Mouse (Mus musculus): ENCODE data around the gene Tgfb2.

The Tgfb2 gene

DNA sequence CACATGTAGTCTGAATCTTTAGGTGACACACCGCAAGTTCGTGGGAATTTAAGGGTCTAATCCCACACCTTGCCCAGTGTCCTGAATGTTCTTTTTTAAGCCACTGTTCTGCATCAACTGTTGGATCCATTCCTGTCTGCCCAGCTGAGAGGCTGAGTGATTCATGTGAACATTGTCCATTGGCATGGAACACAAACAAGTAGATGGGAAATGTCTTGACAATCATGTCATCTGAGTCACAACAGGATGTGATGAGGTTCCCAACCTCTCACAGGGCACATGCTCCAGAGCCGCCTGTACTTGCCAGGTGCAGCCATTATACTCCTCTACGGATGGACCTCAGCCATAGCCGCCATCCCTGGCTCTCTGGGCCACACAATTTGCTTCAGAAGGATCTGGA is 101.7 kb downstream of the Tgfb2 start:
- H3K36me3 ChIP-seq (ENCODE audit: control insufficient read depth, insufficient read depth, low read length, poor library complexity, severe bottlenecking), result no peaks in the 10 kb centered on the region
- no peak for DNase-seq (ENCODE audit: low read depth, low spot score)
- no peaks in the 10 kb centered on the region for H3K27me3 ChIP-seq (ENCODE audit: control insufficient read depth, insufficient read depth, low read length, poor library complexity, severe bottlenecking)

DNA sequence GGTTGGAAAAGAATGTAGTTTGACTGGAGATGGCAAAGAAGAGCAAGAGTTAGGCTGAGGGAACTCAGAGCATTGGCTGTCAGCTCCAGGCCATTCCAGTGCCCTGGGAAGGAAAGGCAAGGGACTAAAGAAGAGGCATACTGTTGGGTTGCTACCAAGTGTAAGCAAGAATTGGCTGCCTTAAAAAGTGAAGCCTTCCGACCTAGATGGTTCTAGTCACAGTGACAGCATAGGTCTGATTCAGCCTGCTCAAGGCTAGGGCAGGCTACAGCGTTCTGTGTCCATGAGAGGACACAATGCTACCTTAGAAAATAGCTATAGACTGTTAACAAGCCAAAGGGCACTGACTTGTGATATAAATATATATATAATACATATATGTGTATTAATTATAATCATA is 117.6 kb downstream of the Tgfb2 start:
- DNase-seq (ENCODE audit: low read depth, low spot score), result no peak
- no peaks in the 10 kb centered on the region for H3K36me3 ChIP-seq (ENCODE audit: control insufficient read depth, insufficient read depth, low read length, poor library complexity, severe bottlenecking)
- no peaks in the 10 kb centered on the region for H3K27me3 ChIP-seq (ENCODE audit: control insufficient read depth, insufficient read depth, low read length, poor library complexity, severe bottlenecking)

DNA sequence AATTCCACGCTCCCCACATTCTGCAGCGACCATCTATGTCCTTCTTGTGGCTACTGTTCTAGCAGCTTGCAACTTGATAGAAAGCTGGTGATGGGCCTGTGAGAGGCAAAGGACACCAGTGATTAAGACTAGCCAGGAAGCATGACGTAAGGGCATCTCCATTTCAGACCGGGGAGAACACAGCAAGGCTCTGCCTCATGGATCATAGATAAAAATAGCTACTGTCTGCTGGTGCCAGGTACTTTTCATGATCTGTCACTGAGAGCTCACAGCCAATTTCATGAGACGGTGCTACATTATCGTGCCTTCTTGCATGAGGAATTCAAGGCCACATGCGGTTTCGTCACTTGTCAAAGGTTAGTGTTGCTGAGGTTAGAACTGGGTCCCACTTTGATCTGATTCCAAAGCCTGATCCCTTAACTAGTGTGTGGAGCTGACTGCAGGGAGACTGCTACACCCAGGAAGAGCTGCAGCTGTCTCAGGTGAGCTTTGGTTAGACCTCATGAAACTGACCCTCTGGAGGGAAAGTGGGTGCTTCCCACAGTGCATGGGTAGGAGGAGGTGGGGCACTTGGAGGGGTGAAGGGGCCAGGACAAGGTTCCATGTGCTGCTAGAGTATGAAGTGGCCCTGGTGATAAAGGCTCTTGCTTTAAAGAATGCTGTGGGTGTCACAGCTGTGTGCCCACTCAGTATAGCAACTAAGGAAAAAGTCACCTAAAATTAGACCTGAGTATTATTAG is 118.6 kb downstream of the Tgfb2 start:
- Histone ChIP-seq H3K36me3 (ENCODE audit: control insufficient read depth, insufficient read depth, low read length, poor library complexity, severe bottlenecking) (no peaks in the 10 kb centered on the region), H3K27me3 (ENCODE audit: control insufficient read depth, insufficient read depth, low read length, poor library complexity, severe bottlenecking) (no peaks in the 10 kb centered on the region)
- DNase-seq (ENCODE audit: low read depth, low spot score), result no peak

DNA sequence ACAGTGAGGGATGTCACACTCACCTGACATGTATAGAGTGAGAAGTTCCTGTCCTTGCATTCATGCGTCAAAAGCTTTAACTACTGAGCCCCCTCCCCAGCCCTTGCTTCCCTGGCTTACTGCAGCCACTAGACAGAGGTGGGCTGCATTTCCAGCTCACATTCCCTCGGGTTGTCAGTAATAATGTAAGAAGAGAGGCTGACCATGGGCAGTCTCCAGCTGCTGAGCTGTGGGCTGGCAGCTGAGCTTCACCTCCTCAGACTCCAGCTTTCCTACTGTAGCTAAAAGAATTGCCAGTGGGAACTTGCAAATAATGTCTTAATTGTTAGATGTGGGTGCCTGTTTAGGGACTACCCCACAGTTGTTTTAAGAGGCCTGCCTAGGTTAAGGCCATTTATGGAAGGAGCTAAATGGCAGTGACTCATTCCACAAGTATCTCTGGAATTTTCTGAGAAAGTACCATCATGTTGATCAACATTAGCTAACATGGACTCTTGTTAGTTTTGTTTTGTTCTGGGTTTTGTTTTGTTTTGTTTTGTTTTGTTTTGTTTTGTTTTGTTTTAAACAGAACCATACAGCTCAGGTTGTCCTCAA is 120.1 kb downstream of the Tgfb2 start:
- Histone ChIP-seq H3K36me3 (ENCODE audit: control insufficient read depth, insufficient read depth, low read length, poor library complexity, severe bottlenecking) (no peaks in the 10 kb centered on the region), H3K27me3 (ENCODE audit: control insufficient read depth, insufficient read depth, low read length, poor library complexity, severe bottlenecking) (no peaks in the 10 kb centered on the region)
- no peak for DNase-seq (ENCODE audit: low read depth, low spot score)

DNA sequence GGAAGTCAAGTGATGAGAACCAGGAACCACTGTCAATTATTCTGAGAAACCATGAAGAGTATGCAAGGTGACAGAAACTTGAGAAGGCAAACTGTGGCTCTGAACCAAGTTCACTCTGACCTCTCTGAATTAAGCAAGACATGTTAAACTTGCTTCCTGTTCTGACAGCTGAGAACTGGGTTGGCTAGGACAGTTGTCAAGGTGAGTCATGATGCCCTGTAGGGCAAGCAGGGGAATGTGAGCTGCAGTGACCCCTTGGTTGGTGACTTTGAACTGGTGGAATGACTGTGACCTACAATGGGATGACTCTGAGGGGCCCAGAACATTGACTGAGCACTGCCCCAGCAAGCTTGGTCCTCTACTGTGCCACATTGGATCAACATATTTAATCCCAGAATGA is 121.9 kb downstream of the Tgfb2 start:
- no peaks in the 10 kb centered on the region for H3K36me3 ChIP-seq (ENCODE audit: control insufficient read depth, insufficient read depth, low read length, poor library complexity, severe bottlenecking)
- DNase-seq (ENCODE audit: low read depth, low spot score), result no peak
- no peaks in the 10 kb centered on the region for H3K27me3 ChIP-seq (ENCODE audit: control insufficient read depth, insufficient read depth, low read length, poor library complexity, severe bottlenecking)

DNA sequence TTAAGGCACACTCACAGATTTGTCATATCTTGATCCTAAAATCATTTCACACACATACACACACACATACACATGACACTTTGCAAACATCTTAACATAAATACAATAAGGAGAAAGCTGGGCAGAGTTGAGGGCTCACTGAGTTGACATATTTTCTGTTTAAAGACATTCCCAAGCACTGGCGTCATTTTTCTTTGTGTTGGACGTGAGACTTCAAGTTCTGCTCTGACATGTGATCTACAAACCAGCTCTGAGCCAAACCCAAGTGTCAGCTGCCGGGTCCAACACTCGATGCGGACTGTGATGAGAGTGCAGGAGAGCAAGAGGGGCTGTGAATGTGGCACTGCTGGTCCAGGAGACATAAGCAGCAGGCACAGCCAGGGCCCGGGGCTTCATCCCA is 123.7 kb downstream of the Tgfb2 start:
- H3K36me3 ChIP-seq (ENCODE audit: control insufficient read depth, insufficient read depth, low read length, poor library complexity, severe bottlenecking), result no peaks in the 10 kb centered on the region
- H3K27me3 ChIP-seq (ENCODE audit: control insufficient read depth, insufficient read depth, low read length, poor library complexity, severe bottlenecking), result no peaks in the 10 kb centered on the region
- no peak for DNase-seq (ENCODE audit: low read depth, low spot score)

DNA sequence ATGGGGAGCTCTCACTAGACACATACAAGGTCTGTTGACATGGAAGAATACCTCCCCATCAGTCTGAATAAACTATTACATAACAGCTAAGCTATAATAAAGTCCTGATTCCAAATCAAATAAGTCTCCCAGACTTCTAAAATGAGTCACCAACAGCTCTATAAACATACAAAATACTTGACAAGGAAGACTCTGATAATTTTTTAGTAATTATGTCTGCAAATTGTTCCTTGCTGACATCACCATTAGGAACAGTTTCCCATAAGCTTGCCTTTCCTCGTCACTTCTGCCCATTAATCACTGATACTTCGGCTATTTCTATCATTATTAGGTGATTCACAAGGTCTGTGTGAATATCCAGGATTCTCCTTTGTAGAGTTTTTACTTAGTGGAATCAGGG is 124.1 kb downstream of the Tgfb2 start:
- H3K27me3 ChIP-seq (ENCODE audit: control insufficient read depth, insufficient read depth, low read length, poor library complexity, severe bottlenecking), result no peaks in the 10 kb centered on the region
- no peaks in the 10 kb centered on the region for H3K36me3 ChIP-seq (ENCODE audit: control insufficient read depth, insufficient read depth, low read length, poor library complexity, severe bottlenecking)
- no peak for DNase-seq (ENCODE audit: low read depth, low spot score)

DNA sequence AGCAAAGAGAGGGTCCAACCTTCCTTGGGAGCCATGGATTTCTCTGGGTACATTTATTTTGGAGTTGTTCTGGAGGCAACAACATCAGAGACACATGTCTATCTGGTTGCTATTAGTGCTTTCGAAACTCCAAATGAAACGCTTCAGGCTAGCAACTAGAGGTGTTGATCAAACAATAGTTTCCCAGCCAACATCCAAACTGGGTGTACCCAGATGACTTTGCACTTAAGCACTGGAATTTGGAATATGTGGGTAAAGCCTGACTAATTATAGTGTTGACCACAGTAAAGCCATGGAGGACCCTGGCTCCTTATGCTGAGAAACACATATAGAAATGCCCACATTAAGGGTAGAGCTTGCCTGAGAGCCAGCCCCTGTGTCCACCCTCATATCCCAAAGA is 124.7 kb downstream of the Tgfb2 start:
- Histone ChIP-seq H3K36me3 (ENCODE audit: control insufficient read depth, insufficient read depth, low read length, poor library complexity, severe bottlenecking) (no peaks in the 10 kb centered on the region), H3K27me3 (ENCODE audit: control insufficient read depth, insufficient read depth, low read length, poor library complexity, severe bottlenecking) (no peaks in the 10 kb centered on the region)
- DNase-seq (ENCODE audit: low read depth, low spot score), result no peak

DNA sequence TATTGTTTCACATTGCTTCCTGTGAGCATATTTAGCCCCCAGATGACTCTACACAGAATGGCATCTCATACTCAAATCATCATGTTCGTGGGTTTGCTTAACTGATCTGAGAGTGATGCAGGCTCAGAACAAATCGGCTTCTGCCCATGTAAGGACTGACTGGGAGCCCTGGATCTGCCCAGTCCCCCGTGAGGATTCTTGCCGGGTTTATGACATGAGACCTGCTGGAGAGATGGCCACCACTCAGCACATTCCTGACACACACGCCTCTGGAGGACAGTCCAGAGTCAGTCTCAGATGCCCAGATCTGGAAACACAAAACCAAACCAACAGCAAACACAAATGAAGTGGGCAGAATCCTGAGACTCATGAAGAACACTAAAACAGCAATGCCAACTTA is 128.5 kb downstream of the Tgfb2 start:
- H3K36me3 ChIP-seq (ENCODE audit: control insufficient read depth, insufficient read depth, low read length, poor library complexity, severe bottlenecking), result no peaks in the 10 kb centered on the region
- H3K27me3 ChIP-seq (ENCODE audit: control insufficient read depth, insufficient read depth, low read length, poor library complexity, severe bottlenecking), result no peaks in the 10 kb centered on the region
- DNase-seq (ENCODE audit: low read depth, low spot score), result no peak

DNA sequence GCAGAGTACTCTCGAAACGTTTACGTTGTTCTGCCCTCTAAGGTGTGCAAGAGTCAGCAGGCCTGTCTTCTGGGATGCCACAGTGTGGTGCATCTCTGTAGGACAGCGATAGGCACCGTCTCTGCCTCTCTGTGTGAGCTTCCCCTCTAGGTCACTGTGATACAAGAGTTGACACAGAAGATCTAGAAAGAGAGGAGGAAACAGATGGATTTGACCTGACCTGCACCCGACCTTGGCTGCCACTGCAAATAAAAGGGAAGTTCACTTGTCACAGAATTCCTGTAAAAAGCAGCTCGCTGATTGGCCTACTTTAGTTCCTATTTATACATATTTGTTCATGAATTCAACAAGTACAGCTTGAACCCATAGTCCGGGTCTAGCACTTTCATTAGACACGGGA is 130.2 kb downstream of the Tgfb2 start:
- H3K36me3 ChIP-seq (ENCODE audit: control insufficient read depth, insufficient read depth, low read length, poor library complexity, severe bottlenecking), result no peaks in the 10 kb centered on the region
- H3K27me3 ChIP-seq (ENCODE audit: control insufficient read depth, insufficient read depth, low read length, poor library complexity, severe bottlenecking), result no peaks in the 10 kb centered on the region
- DNase-seq (ENCODE audit: low read depth, low spot score), result no peak

DNA sequence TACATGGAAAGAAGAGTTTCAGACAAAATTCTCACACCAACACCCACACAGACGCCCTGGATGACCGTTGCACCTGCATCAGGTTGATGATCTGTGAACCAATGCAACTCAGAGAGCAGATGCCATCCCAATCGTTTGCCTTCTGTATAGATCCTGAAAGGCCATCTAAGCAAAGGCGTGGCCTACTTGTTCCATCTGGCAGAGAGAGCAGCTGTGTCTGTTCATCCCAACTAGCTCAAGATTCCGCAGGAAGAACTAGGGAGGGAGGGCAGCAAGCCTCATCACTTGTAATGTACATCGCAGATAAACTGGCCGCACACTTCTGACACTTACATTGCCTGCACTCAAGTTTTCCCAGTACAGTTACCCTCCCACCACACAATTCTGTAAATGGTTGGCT is 130.7 kb downstream of the Tgfb2 start:
- Histone ChIP-seq H3K27me3 (ENCODE audit: control insufficient read depth, insufficient read depth, low read length, poor library complexity, severe bottlenecking) (no peaks in the 10 kb centered on the region), H3K36me3 (ENCODE audit: control insufficient read depth, insufficient read depth, low read length, poor library complexity, severe bottlenecking) (no peaks in the 10 kb centered on the region)
- DNase-seq (ENCODE audit: low read depth, low spot score), result no peak

All from splenic B cell, adult 2 months (primary cell).